Comparison of ENCODE assay signal across 34 mouse cellular contexts in genomic region chr6:99118534-99118933, GRCm38 (mm10).
DNase-seq lines count a peak whose midpoint lies in the region; ATAC-seq and TF ChIP-seq lines count a peak whose summit lies in the region.
"Had no signal": no experiment of that assay in that cellular context is flagged by ENCODE, and none has a peak within 500 bp of the region (broad histone marks: within the 10 kb centered on the region; RNA-seq: fewer than 3 reads in every experiment).

No protein-coding gene starts in this region.

- no peak overlapping the region for H3K4me2 ChIP-seq in lung, embryonic 14.5 days
- H3K4me2 ChIP-seq in midbrain, postnatal 0 days (ENCODE audit: low read depth, low read length, poor library complexity, severe bottlenecking) = no peak overlapping the region
- H3K4me2 ChIP-seq: embryonic facial prominence, embryonic 12.5 days; hindbrain, embryonic 15.5 days; limb, embryonic 13.5 days; liver, embryonic 15.5 days; midbrain, embryonic 12.5 days; neural tube, embryonic 13.5 days had no signal

- DNase-seq in adrenal gland, postnatal 10 days = peak; percentile 25
- DNase-seq in adrenal gland, postnatal 36 days = no peak
- DNase-seq in kidney, postnatal 25 days = peak; percentile 41 to 48
- DNase-seq in kidney, adult 8-10 months = no peak
- DNase-seq in lung, embryonic 14.5 days = peak; percentile 59
- no peak for DNase-seq in lung, adult 18-20 months
- DNase-seq in NIH3T3 (ENCODE audit: low read depth) = peak; percentile 66
- DNase-seq in midbrain, postnatal 0 days (ENCODE audit: low spot score) = no peak
- DNase-seq: adrenal gland, postnatal 14 days; cerebellum, adult 11-12 months; cerebellum, adult 9-11 months; embryo, embryonic 11 days; gastrocnemius, postnatal 14 days; heart, postnatal 14 days; lung, postnatal 36 days; retina, postnatal 1 day; right cerebral cortex, postnatal 14 days; thymus, adult 2 months; thymus, postnatal 36 days had no signal

- H3K36me3 ChIP-seq in lung, embryonic 14.5 days (ENCODE audit: insufficient read depth) = no peaks in the 10 kb centered on the region
- no peaks in the 10 kb centered on the region for H3K36me3 ChIP-seq in midbrain, postnatal 0 days (ENCODE audit: insufficient read depth, low read length)
- H3K36me3 ChIP-seq: embryonic facial prominence, embryonic 12.5 days; hindbrain, embryonic 10.5 days; hindbrain, embryonic 15.5 days; limb, embryonic 13.5 days; liver, embryonic 15.5 days; midbrain, embryonic 12.5 days; neural tube, embryonic 13.5 days had no signal

- no peak overlapping the region for H3K4me3 ChIP-seq in lung, embryonic 14.5 days (ENCODE audit: low read depth, low read length)
- no peak overlapping the region for H3K4me3 ChIP-seq in midbrain, postnatal 0 days (ENCODE audit: low read depth, low read length)
- H3K4me3 ChIP-seq: embryonic facial prominence, embryonic 12.5 days; hindbrain, embryonic 10.5 days; hindbrain, embryonic 15.5 days; layer of hippocampus, adult 2 months; left cerebral cortex, adult 2 months; limb, embryonic 13.5 days; liver, embryonic 15.5 days; megakaryocyte, embryonic 14.5 days; midbrain, embryonic 12.5 days; neural tube, embryonic 13.5 days had no signal

- ATAC-seq in lung, embryonic 14.5 days (ENCODE audit: insufficient read depth) = no peak
- no peak for ATAC-seq in midbrain, postnatal 0 days (ENCODE audit: low FRiP score)
- ATAC-seq: forebrain, embryonic 14.5 days; inflammation-experienced regulatory T-cells, adult 6 months; Patski had no signal

- H3K27me3 ChIP-seq in lung, embryonic 14.5 days (ENCODE audit: insufficient read depth, low read length) = no peaks in the 10 kb centered on the region
- no peaks in the 10 kb centered on the region for H3K27me3 ChIP-seq in midbrain, postnatal 0 days (ENCODE audit: insufficient read depth, low read length)
- H3K27me3 ChIP-seq: CH12.LX; embryonic facial prominence, embryonic 12.5 days; hindbrain, embryonic 15.5 days; limb, embryonic 13.5 days; liver, embryonic 15.5 days; megakaryocyte, embryonic 14.5 days; midbrain, embryonic 12.5 days; neural tube, embryonic 13.5 days; Patski had no signal

- TF ChIP-seq CTCF in lung, embryonic 14.5 days (IDR thresholded peaks at IDR 0.05; ENCODE audit: low read depth) = no peak
- TF ChIP-seq CTCF in midbrain, postnatal 0 days (IDR thresholded peaks at IDR 0.05) = no peak

- H3K4me1 ChIP-seq in lung, embryonic 14.5 days (ENCODE audit: insufficient read depth) = 0 out of 2 replicates have a peak, but pooled peaks cover 3% of the 10 kb centered on the region
- H3K4me1 ChIP-seq in midbrain, postnatal 0 days (ENCODE audit: insufficient read depth, low read length) = no peaks in the 10 kb centered on the region
- H3K4me1 ChIP-seq: hindbrain, embryonic 10.5 days; hindbrain, embryonic 15.5 days; megakaryocyte, embryonic 14.5 days; midbrain, embryonic 12.5 days; neural tube, embryonic 13.5 days had no signal

- H3K9ac ChIP-seq in lung, embryonic 14.5 days = no peak overlapping the region
- H3K9ac ChIP-seq in midbrain, postnatal 0 days (replicated peaks; ENCODE audit: low read length, poor library complexity, severe bottlenecking) = no peak overlapping the region
- H3K9ac ChIP-seq: embryonic facial prominence, embryonic 12.5 days; hindbrain, embryonic 15.5 days; limb, embryonic 13.5 days; liver, embryonic 15.5 days; midbrain, embryonic 12.5 days; neural tube, embryonic 13.5 days had no signal

- WGBS in lung, embryonic 14.5 days = 39% methylated on average over 4 of the region's 4 CpGs
- 76% methylated on average over 4 of the region's 4 CpGs for WGBS in midbrain, postnatal 0 days

- no peak overlapping the region for H3K27ac ChIP-seq in lung, embryonic 14.5 days (ENCODE audit: low read depth)
- H3K27ac ChIP-seq in midbrain, postnatal 0 days (ENCODE audit: low read depth, low read length) = no peak overlapping the region
- H3K27ac ChIP-seq: embryonic facial prominence, embryonic 12.5 days; hindbrain, embryonic 10.5 days; hindbrain, embryonic 15.5 days; kidney, postnatal 0 days; layer of hippocampus, adult 2 months; left cerebral cortex, adult 2 months; limb, embryonic 13.5 days; liver, embryonic 15.5 days; midbrain, embryonic 12.5 days; neural tube, embryonic 13.5 days had no signal

- no peaks in the 10 kb centered on the region for H3K9me3 ChIP-seq in lung, embryonic 14.5 days (ENCODE audit: low read depth, low read length)
- no peaks in the 10 kb centered on the region for H3K9me3 ChIP-seq in midbrain, postnatal 0 days (ENCODE audit: low read length)
- H3K9me3 ChIP-seq: embryonic facial prominence, embryonic 12.5 days; hindbrain, embryonic 10.5 days; hindbrain, embryonic 15.5 days; limb, embryonic 13.5 days; liver, embryonic 15.5 days; megakaryocyte, embryonic 14.5 days; midbrain, embryonic 12.5 days; neural tube, embryonic 13.5 days had no signal

Comparison
In these comparisons a context has a peak if more than half of its experiments do, and no peak if none do; other contexts are left out.
1. DNase-seq: peak in adrenal gland, postnatal 10 days (single experiment), kidney, postnatal 25 days (2 of 2), lung, embryonic 14.5 days (single experiment) and NIH3T3 (single experiment); none in adrenal gland, postnatal 36 days (0 of 2), kidney, adult 8-10 months (0 of 2), lung, adult 18-20 months (0 of 2) and midbrain, postnatal 0 days (single experiment).